Mouse (Mus musculus): Measurements from ENCODE around the gene Ttc25.

- no peak for TF ChIP-seq CTCF (IDR thresholded peaks at IDR 0.05; ENCODE audit: low read depth, low read length)
- no peak for TF ChIP-seq POLR2A (IDR thresholded peaks at IDR 0.05; ENCODE audit: extremely low read depth, insufficient read depth, low read length)
Measured at GRCm38 (mm10) chr11:100500651-100501050, 44.8 kb upstream of the Ttc25 start.
